Mouse (Mus musculus) thymus, postnatal 10 days (tissue): ENCODE measurements around the gene Ripk3.
A peak's percentile ranks its signal among the peaks of the same experiment; 100 is the strongest.

Experiments used
- DNase-seq, 2 experiments: peaks; one replicate each; pipeline ENCODE4 v3.0.0; 2021; ENCODE audit warnings: low spot score in 2 of 2

Gene Ripk3

DNA sequence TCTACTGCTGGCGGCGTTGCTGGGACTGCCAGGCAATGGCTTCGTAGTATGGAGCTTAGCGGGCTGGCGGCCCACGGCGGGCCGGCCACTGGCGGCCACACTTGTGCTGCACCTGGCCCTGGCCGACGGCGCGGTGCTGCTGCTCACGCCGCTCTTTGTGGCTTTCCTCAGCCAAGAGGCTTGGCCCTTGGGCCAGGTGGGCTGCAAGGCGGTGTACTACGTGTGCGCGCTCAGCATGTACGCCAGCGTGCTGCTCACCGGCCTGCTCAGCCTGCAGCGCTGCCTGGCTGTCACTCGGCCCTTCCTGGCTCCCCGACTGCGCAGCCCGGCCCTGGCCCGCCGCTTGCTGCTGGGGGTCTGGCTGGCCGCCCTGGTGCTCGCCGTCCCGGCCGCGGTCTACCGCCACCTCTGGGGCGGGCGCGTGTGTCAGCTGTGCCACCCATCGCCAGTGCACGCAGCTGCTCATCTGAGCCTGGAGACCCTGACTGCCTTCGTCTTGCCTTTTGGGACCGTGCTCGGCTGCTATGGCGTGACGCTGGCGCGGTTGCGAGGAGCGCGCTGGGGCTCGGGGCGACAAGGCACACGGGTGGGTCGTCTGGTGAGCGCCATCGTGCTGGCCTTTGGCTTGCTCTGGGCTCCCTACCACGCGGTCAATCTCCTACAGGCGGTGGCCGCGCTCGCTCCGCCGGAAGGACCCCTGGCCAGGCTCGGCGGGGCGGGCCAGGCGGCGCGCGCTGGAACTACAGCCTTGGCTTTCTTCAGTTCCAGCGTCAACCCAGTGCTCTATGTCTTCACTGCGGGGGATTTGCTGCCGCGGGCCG lies 26.5 kb downstream of the Ripk3 start:
- DNase-seq = peak in 1 of 2 experiments; percentile 37

DNA sequence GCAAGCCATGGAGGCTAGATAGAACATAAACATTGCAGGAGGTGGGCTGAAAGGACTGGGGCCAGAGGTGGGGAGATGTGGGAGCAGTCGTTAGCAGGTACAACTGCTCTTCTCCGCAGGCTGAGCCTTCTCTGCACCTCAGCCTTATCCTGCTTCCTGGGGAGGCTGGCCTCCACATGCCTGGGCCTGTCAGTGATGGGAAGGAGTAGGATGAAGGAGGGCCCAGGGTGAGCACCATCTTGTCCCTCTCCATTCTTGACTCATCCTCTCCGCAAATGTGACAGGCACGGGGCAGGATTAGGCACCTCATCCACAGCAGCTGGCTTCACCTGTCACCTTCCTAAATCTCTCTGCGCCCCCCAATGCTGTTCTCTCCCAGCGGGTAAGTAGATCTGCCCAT lies 27.5 kb downstream of the Ripk3 start, which contains the start of gene Ltb4r2:
Ltb4r2 (plus strand) TSS at position 266 of the 400 bp plus-strand sequence.
- DNase-seq = no peak

DNA sequence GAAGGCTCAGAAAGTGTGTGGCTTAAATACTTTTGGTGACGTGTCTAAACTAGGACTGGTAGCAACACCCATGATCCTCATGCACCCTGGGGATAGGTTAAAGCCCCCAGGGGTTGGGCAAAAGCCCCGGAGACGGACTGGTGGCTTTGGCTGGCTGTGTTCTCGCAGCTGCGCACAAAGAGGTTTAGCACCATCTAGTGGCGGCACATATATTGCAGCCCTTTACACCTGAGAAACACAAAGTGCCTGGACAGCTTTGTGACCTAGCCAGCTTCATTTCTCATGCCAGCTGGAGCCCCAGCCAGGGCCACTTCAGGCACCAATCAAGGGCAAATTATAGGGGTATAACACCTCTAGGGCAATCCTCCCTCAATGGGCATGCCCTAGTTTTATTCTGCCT lies 28.5 kb downstream of the Ripk3 start:
- DNase-seq = peak; percentile 66 to 84

DNA sequence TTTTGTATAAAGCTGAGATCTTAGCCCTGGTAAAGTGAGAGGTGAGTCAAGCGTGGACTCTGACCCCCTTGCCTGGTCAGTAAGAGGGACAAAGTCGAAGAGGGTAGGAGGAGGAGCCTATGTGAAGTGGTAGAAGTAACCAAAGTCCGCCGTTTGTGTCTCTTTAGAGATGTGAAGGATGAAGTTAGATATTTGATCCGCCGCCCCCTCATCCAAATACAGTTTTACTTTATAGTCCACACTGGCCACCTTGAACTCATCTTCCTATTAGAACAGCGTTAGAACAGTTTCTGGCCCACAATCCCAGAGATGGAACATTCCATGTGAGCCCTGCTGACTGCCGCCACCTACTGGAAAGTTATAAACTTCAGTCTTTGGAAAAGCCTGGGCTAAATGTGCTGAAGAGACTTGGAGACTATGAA lies 30.3 kb downstream of the Ripk3 start, which contains the start of gene Cideb:
Cideb (minus strand) TSS at position 96 of the 422 bp plus-strand sequence.
- no peak for DNase-seq

DNA sequence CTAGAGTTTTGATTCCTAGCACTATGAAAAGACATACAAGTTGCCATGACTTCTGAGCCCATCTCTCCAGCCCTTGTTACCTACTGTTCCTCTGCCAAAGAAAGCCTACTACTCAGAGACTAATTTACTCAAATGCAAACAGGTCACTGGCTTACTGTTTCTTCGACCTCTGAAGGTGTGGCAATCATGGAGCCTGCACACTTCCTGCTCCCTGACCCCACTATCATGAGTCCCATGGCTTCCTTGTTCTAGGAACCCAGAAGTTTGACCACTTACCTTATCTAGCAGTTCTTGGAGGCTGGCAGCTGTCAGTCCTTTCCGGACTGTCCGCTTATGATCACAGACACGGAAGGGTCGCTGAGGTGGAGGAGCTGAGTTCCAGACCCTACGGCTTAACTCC lies 31.1 kb downstream of the Ripk3 start:
- no peak for DNase-seq

DNA sequence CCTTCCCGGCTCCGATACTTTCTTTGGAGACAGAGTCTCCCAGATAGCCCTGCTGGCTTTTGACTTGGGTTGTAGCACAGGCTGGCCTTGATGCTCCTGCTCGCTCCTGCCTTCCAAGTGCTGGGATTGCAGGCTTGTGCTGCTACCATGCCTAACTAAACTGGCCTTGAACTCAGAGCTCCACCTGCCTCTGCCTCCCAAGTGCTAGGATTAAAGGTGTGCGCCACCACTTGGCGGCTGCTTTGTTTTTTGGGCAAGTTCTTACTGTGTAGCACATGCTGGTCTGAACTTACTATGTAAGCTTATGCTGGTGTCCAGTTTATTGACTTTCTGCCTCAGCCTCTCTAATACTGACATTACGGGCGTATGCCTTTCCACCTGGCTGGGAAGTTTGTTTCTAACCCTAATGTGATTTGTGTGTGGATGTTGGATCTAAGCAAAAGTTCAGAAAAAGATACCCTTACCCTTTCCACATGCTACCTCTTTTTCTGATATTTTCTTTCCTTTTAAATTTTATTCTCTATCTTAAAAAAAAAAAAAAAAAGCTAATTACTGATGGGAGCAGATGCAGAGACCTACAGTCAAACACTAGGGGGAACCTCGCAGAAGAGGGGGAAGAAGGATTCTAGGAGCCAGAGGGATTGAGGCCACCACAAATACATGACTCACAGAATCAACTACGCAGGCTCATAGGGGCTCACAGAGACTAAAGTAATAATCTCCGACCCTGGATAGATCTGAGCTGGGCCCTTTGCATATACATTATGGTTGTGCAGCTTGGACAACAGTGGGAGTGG lies 41.4 kb downstream of the Ripk3 start:
- DNase-seq = no peak

DNA sequence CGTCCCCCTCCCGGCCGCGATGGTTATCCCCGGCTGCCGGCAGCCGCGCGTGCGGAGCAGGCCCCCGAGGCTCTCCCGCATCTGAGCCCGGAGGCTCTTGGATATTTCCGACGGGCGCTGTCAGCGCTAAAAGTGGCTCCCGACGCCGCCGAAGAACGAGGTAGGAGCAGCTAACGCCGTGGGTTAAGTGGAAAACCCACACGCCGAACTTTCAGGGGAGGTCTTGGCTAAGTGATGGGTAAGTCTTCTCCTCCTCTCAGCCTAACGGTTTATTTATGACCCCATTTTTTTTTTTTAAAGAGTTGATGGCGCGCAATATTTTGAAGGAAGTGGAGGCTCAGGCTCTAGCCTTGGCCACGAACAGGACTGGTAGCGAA lies 42.8 kb downstream of the Ripk3 start:
- no peak for DNase-seq

DNA sequence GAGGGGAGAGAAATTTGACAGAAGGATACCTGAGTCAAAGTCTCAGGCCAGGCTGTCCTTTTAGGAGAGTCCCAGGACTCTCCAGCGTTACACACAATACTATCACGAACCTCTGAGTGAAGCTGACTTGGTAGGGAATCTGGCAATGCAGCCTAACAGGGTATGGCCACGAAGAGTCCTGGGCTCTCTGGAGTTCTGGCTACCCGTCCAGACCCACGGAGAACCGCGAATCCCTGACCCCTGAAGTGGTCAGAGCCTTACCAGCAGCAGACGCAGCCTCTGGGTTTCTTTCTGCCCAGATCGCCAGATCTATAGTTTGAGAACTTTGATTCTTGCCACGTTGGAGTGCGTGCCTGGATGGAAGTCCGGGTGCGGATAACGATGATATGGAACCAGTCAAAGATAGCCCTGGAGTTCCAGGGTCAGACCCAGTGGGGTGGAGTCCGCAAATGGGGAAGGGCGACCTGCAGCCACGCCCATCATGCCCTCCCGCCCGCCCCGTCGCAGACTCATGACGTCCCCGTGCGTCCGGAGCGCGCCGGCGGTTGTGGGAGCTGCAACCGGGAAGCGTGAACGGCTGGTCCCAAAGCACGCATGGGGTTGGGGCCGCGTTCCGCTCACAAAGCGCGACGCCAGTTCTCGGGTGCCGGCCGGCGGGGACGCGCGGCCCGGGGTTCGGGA lies 43.3 kb downstream of the Ripk3 start, which contains the start of the genes Dhrs1 and Nop9:
Dhrs1 (minus strand) TSS at position 511 of the 681 bp plus-strand sequence.
Nop9 (plus strand) TSS at position 514 of the 681 bp plus-strand sequence.
- DNase-seq = peak; percentile 81 to 87

DNA sequence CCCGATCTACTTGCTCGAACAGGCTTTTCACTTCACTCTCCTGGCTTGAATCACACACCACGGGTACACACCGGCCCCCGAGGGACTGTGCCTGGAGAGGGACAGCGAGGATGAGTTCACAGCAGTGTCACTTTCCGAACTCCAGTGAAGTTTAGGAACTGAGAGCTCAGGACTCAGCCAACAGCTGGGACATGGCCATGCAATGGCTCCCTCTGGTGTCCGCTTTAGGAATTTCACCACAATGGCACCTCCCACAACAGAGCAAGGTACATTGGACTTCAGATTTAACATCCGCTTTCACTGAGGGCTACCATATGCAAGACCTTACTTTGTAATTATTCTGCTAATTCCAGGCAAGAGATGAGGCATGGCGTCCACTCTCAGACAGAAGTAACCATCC lies 45.0 kb downstream of the Ripk3 start:
- DNase-seq = peak; percentile 69 to 90

DNA sequence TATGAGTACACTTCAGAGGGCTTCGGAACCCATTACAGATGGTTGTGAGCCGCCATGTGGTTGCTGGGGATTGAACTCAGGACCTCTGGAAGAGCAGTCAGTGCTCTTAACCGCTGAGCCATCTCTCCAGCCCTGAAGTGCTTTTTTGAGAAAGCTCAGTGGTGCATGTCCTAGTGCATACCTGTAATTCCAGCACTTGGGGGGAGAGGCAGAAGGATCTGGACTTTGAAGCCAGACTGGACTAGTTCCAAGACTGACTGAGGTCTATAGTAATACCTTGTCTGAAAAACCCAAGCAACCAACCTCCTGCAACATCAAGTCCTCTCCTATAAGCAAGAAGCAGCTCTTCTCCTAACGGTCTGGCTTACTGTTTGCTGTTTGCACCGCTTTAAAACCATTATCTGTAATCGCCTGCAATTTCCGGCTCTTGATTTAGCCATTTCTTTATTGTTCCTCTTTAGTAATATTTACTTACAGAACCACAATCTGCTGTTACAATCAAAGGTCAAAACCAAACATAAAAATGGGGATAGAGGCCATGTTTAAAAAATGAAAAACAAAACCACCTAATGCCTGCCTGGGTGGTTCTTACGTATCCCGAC lies 51.5 kb downstream of the Ripk3 start:
- no peak for DNase-seq

DNA sequence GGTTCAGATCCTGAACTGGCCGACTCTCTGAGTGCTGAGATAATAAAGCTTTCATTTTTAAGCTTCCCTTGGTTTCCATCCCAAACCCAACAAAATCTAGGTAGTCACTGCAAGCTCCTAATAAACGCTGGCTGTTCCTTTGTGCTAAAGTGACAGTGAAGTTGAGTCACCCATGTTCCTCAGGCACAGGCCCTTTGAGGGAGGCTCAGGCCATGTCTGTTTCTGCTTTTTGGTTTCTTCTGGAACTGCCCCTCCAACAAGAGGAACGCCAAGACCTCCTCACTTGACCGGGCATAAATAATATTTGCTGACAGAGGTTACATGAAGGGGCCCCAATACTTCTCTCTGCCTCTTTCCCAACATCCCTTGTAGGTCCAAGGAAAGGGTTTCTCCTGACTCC lies 52.9 kb downstream of the Ripk3 start:
- DNase-seq = no peak

DNA sequence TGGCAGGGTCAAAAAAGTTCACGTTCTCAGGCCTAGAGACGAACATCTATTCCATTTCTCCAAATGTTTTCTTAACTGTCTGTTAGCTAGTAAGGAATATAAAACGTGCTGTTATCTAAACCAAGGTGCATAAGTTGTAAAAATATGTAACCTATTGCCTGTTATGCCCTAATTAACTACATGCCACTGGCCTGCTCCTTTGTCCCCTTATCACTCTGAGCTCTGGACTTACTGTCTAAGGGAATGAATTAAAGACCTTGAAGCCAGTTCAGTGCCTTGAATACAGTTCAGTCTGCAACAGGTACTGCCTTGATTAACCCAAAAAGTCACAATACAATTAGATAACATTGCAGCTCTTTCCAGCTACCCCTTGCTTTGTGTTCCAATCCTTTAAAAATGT lies 53.3 kb downstream of the Ripk3 start:
- DNase-seq = no peak
